Mouse (Mus musculus) lung, postnatal 14 days (tissue): Measurements from ENCODE around the gene Cldn10.
A peak's percentile ranks its signal among the peaks of the same experiment; 100 is the strongest.

ENCODE experiments used
- DNase-seq: peaks from one replicate; pipeline ENCODE4 v3.0.0; 2021

Cldn10 gene

DNA sequence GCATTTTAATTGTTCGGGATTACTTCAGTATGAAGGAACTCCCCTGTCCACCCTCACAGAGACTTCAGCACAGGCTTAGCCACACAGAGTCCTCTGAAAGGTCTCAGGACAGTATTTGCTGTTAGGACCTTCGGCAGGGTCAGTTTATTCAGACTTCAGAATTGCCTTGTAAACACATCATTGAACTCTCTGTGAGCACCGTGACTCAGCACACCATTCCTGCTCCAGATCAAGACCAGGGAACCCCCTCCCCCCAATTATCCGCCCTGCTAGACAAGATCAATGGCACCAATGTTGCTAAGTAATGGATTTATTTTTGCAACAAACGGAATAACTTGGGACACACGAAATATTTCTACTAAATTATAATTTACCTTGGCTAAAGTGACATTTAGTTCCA, 79.7 kb downstream of the Cldn10 start:
- DNase-seq, result no peak

DNA sequence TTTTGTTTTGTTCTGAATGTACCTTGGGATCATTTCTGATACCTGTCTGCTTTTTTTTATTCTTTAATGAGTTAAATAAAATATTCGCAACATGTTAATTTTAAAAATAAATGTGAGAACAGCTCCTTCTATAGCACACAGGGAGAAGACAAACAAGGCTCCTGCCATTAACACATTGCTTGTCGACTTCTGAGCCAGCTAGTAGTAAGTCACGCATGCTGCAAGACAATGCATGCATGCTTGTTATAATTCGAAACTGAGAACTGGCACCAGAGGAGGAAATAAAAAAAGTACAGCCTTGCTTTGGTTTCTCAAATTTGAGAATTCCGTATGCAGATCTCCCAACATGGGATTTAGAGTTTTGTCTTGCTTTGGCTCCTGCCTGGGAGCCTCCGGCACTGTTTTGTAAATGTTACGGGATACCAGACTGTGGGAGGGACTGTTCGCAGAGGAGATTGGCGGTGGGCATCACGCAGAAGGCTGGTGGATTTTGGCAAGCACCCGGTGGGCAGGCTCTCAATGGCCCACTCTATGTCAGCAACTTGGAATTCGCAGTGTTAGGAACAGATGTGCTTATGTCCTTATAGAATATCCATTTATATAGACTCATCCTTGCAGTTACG, 80.5 kb downstream of the Cldn10 start:
- DNase-seq, result no peak

GRCm38 (mm10) chr14:118869712-118870111, 82.0 kb downstream of the Cldn10 start:
- no peak for DNase-seq

GRCm38 (mm10) chr14:118874126-118874525, 86.4 kb downstream of the Cldn10 start:
- DNase-seq, result peak; percentile 45

GRCm38 (mm10) chr14:118874786-118875415, 87.2 kb downstream of the Cldn10 start:
- no peak for DNase-seq

- DNase-seq, result no peak
Measured at GRCm38 (mm10) chr14:118878346-118878910, 90.7 kb downstream of the Cldn10 start.

DNA sequence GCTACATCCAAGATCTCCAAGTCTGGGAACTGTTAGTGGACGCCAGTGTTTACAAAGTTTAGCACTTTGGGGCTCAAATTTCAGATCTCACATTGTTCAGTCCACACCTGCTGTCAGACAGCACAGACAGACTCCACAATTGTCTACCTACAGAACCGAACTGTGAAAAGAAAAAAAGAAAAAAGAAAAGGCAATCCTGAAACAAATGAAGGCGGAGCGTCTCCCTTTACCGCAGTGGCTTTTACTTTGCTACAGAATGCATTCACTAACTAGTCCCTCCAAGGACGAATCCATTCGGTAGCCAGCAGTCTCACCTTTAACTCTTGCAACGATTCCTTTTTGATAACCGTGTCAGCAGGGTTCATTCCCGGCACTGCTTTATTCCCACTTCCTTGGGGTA, 93.0 kb downstream of the Cldn10 start:
- no peak for DNase-seq

DNA sequence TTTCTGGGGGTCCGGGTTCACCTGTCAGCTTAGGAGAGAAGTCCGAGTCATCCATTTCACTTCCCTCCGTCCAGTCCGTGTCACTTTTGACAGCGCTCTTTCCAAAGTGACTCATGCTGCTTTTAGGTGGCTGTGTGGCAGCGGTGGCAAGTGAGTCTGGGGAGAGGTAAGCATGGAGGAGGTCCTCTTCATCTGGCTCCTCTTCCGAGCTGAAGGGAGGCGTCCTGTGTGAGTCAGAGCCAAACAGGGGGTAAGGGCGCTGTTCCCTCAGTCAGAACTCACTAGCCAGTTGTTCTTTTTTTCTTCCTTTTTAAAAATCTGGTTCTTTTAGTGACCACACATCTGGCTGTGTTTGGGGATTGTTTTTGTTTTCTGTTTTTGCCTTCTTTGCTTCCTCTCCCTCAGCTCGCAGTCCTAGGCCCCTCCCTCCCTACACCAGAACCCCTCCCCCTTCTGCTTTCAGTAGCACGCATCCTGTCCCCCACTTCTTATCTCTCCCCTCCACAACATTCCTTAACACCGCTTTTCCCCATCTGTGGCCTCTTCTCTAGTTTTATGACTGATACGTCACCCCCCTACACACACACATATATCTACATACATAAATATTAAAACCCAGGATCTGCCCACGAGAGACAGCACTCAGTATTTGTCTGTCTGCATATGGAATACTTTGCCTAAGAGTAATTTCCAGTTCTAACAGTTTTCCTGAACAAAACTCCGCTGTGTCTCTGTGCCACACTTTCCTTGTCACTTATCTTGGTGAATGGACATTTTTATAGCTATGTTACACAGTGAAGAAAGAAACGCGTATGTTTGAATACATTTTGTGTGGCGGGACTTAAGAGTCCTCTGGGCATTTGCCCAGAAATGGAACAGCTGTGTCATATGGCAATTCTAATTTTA, 95.9 kb downstream of the Cldn10 start:
- no peak for DNase-seq

DNA sequence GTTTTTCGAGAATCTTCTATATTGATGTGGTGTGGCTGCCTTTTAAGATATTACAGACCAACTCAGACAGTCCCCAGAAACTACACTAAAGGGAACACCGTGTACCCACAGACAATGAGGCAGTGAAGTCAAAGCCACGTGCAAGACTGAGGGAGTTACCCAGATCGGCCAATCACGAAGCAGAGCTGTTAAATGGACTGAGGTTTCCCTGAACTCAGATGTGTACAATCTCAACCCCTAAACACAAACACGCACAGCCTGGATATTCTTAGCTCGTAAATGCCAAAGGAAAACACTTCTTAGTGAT, 96.5 kb downstream of the Cldn10 start:
- DNase-seq, result no peak

GRCm38 (mm10) chr14:118890101-118890500, 102.4 kb downstream of the Cldn10 start:
- no peak for DNase-seq

- no peak for DNase-seq
Measured at GRCm38 (mm10) chr14:118895228-118895627, 107.5 kb downstream of the Cldn10 start.

DNA sequence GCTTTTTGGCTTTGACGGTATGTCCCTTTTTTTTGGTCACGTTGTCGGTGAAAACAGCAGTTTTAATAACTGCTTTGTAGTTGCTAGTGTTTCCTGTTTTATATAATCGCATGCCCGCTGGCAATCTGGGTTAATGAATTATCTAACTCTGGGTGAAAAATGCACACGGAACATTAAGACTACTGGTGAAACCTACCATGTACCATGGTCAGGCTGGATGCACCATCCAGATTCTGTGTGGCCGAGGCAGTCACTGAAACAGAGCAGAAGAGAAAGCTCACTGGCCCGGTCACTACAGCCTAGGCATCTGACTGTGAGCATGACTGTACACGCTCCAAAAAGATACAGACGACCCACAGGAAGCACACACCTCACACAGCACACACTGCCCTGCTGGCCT, 107.9 kb downstream of the Cldn10 start:
- no peak for DNase-seq

GRCm38 (mm10) chr14:118899940-118900339, 112.2 kb downstream of the Cldn10 start:
- peak; percentile 17 for DNase-seq

DNA sequence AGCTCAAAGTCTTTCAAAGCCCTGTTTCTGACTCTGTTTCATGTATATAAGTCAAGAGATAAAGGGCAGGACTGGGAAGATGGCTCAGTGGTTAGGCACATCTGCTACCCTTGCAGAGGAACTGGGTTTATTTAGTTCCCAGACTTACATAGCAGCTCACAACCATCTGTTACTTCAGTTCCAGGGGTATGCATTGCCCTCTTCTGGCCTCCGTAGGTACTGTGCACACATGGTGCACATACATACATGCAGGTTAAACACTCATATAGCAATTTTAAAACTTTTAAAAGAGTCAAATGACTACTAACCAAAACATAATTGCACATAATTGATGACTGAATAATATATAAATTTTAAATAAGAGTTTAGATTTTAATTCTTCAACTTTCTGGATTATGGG, 113.2 kb downstream of the Cldn10 start:
- no peak for DNase-seq

- DNase-seq, result no peak
Measured at GRCm38 (mm10) chr14:118903397-118903796, 115.7 kb downstream of the Cldn10 start.

DNA sequence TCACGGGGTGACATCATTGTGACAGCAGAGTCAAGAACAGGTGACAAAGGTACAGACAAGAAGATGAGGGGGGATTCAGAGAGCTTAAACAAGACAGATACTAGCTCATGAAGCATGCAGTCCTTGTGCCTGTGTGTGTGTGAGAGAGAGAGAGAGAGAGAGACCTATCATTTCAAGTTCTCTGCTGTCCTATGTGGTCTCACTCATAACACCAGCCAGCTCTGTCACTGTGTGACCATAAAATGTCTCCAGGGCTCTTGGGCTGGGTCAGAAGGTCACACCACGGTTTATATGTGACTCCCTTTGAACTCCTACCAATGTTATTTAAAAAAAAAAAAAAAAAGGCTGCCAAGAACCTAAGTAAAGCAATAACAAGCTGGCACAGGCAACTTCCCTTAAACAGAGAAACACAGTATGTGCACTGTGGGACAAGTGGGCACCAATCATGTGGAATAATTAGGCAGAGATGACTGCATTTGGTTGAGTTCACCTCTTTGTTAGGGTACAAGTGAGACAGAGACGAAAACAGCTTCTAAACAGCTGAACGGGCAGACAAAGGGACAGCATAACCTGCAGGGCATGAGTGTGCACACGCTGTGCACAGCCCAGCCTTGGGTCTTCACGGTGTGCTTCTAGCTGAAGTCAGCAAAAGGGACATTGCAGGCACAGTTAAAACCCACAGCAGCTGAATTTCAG, 116.3 kb downstream of the Cldn10 start:
- DNase-seq, result no peak

- DNase-seq, result no peak
Measured at GRCm38 (mm10) chr14:118907592-118907991, 119.9 kb downstream of the Cldn10 start.

GRCm38 (mm10) chr14:118909872-118910271, 122.2 kb downstream of the Cldn10 start:
- peak; percentile 45 for DNase-seq

DNA sequence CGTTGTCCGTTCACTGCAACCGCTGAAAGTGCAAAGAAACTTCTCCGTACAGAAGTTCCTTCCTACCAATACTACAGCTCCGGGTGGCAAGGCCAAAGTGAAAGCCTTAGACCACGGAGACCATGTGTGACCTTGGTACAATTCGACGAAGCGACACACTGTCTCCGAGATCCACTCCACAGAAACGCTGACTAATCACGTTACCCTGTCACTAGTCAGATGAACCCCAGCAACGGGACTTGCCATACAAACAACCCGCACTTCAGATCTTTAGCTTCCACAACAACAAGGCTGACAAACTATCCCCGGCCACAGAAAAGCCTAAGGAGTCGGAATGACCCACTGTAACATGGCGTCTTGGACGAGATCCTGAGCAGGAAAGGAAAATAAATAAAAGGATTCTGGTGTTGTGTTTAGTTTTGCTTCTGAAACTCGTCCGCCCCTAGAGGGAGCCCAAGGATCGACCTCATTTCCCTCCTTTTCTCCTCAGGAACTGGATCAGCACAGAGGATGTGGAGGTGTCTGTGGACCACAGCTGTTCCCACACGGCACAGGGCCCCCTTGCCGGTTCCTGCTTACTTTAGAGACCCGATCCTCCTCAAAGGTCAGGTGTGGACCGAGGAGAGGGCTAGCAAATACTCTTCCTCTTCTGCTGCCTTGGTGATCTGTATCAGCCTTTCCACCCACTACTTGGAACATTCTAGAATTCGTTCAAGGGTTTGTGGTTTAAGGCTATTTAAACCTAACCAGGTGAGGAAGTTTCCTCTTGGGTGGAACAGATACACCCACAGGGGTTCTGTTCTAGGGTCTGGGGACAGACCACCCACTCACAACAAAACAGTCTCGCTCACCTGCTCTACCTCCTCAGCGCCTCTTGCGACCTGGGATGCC, 122.9 kb downstream of the Cldn10 start:
- DNase-seq, result peak; percentile 83

GRCm38 (mm10) chr14:118911521-118911920, 123.8 kb downstream of the Cldn10 start:
- no peak for DNase-seq

GRCm38 (mm10) chr14:118913651-118914050, 125.9 kb downstream of the Cldn10 start:
- no peak for DNase-seq

DNA sequence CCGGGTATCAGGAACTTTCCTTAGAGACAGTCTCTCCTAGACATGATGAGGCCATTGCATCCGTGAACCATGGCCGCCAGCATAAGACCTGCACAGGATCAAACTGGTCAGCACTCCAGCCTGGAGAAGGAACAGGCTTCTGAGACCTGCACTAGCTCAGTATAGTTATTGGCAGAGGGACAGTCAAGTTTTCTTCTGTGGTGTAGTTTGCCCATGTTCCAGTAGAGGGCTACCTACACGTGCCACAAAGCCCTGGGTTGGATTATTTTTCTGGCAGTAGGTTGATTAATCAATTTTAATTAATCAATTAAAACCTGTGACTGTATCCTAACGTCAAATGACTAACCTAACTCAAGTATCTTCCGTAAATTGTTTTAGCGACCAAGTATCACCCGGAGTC, 131.3 kb downstream of the Cldn10 start:
- DNase-seq, result peak; percentile 38
